Mouse (Mus musculus) midbrain, embryonic 12.5 days (tissue): ENCODE data around the gene Gm13757. TPM values are rescaled to one million over a fixed set of nuclear protein-coding genes. Genes with fewer than 3 reads are reported as not detected.
"Not testable (repeated sequence)": the region's sequence is repeated elsewhere in the genome, so short reads cannot be mapped to it uniquely, and the experiment has no call there.

Experiments
- ATAC-seq: fragments of 200-750 bp; cut with Nextera tagmentation; 2 replicates; pipeline ENCODE4 v1.8.0; 2017; ENCODE audit warnings: low read depth, moderate TSS enrichment, moderate library complexity; ENCODE audit not compliant: low FRiP score
- H3K27ac ChIP-seq: fragments of 300-500 bp; sonication (generic); replicated peaks from 2 replicates; pipeline ENCODE4 v1.5.1; 2016; ENCODE audit warnings: mild to moderate bottlenecking
- H3K27me3 ChIP-seq: fragments of 300-500 bp; sonication (generic); 2 replicates; pipeline ENCODE4 v1.6.1; 2016; ENCODE audit warnings: mild to moderate bottlenecking
- H3K36me3 ChIP-seq: fragments of 300-500 bp; sonication (generic); 2 replicates; pipeline ENCODE4 v1.6.1; 2016
- H3K4me1 ChIP-seq: fragments of 300-500 bp; sonication (generic); 2 replicates; pipeline ENCODE4 v1.6.1; 2016
- H3K4me2 ChIP-seq: fragments of 300-500 bp; sonication (generic); replicated peaks from 2 replicates; pipeline ENCODE4 v1.6.1; 2016; ENCODE audit warnings: mild to moderate bottlenecking, moderate library complexity
- H3K4me3 ChIP-seq: fragments of 300-500 bp; sonication (generic); 2 replicates; pipeline ENCODE4 v1.5.1; 2016; ENCODE audit warnings: mild to moderate bottlenecking
- H3K9ac ChIP-seq: fragments of 300-500 bp; sonication (generic); replicated peaks from 2 replicates; pipeline ENCODE4 v1.6.1; 2016; ENCODE audit warnings: mild to moderate bottlenecking, moderate library complexity
- H3K9me3 ChIP-seq: fragments of 300-500 bp; sonication (generic); 2 replicates; pipeline ENCODE4 v1.6.1; 2016; ENCODE audit warnings: mild to moderate bottlenecking
- WGBS: fragments of 180-500 bp; shearing (Covaris S2); methylation state at CpG from one replicate; pipeline ENCODE4 v1.1.7; 2016; 5-methylcytosine and 5-hydroxymethylcytosine counted together
- polyA plus RNA-seq: library from polyadenylated mRNA; unstranded; fragments of >200 nt; fragmentation: Nextera tagmentation; extraction: Ambion mirVana; gene quantifications from 2 replicates; pipeline ENCODE4 v1.2.1, GENCODE M21; 2016

The Gm13757 gene
- polyA plus RNA-seq, result not detected in 2 replicates

- H3K9ac ChIP-seq, result no peak within 1 kb of the TSS
- H3K4me3 ChIP-seq, result no peak within 1 kb of the TSS
- 100% methylated on average over 1 of the region's 1 CpGs for WGBS
- no peak for ATAC-seq
- H3K4me2 ChIP-seq, result no peak within 1 kb of the TSS
- no peak within 1 kb of the TSS for H3K27ac ChIP-seq
- H3K36me3 ChIP-seq, result no peaks in the 10 kb centered on the region
- no peaks in the 10 kb centered on the region for H3K27me3 ChIP-seq
- H3K4me1 ChIP-seq, result no peaks in the 10 kb centered on the region
- H3K9me3 ChIP-seq, result no peaks in the 10 kb centered on the region
Measured at GRCm38 (mm10) chr2:88449031-88449430, at the start of gene Gm13757. Gm13757 (minus strand) TSS chr2:88449131.

- Histone ChIP-seq H3K27me3 (no peaks in the 10 kb centered on the region), H3K4me1 (no peaks in the 10 kb centered on the region), H3K9ac (no peak within 1 kb of the TSS), H3K27ac (no peak within 1 kb of the TSS), H3K4me2 (no peak within 1 kb of the TSS), H3K9me3 (no peaks in the 10 kb centered on the region), H3K4me3 (no peak within 1 kb of the TSS), H3K36me3 (no peaks in the 10 kb centered on the region)
- ATAC-seq, result no peak
- WGBS, result 76% methylated on average over 2 of the region's 2 CpGs
Measured at GRCm38 (mm10) chr2:88493020-88493419, 44.1 kb upstream of the Gm13757 start, which contains the start of gene Olfr1185-ps1. Olfr1185-ps1 (plus strand) TSS chr2:88493320.

GRCm38 (mm10) chr2:88483298-88483697 lies 34.4 kb upstream of the Gm13757 start, which contains the start of gene Olfr1184:
Olfr1184 (plus strand) TSS chr2:88483598.
- no peak within 1 kb of the TSS for H3K27ac ChIP-seq
- H3K9me3 ChIP-seq, result no peaks in the 10 kb centered on the region
- 88% methylated on average over 2 of the region's 2 CpGs for WGBS
- no peak for ATAC-seq
- no peaks in the 10 kb centered on the region for H3K4me1 ChIP-seq
- H3K36me3 ChIP-seq, result no peaks in the 10 kb centered on the region
- no peak within 1 kb of the TSS for H3K4me3 ChIP-seq
- H3K27me3 ChIP-seq, result no peaks in the 10 kb centered on the region
- no peak within 1 kb of the TSS for H3K9ac ChIP-seq
- no peak within 1 kb of the TSS for H3K4me2 ChIP-seq

GRCm38 (mm10) chr2:88454567-88454966 lies 5.6 kb upstream of the Gm13757 start, which contains the start of gene Olfr1183:
Olfr1183 (plus strand) TSS chr2:88454867.
- not testable (repeated sequence) for H3K27ac ChIP-seq, H3K9ac ChIP-seq, H3K4me2 ChIP-seq, ATAC-seq, H3K27me3 ChIP-seq, H3K9me3 ChIP-seq, H3K4me3 ChIP-seq, H3K36me3 ChIP-seq, H3K4me1 ChIP-seq
- 83% methylated on average over 1 of the region's 1 CpGs for WGBS

- no peak within 1 kb of the TSS for H3K9ac ChIP-seq
- H3K27me3 ChIP-seq, result no peaks in the 10 kb centered on the region
- no peak for ATAC-seq
- no peak within 1 kb of the TSS for H3K27ac ChIP-seq
- 85% methylated on average over 1 of the region's 1 CpGs for WGBS
- H3K9me3 ChIP-seq, result no peaks in the 10 kb centered on the region
- H3K36me3 ChIP-seq, result no peaks in the 10 kb centered on the region
- H3K4me2 ChIP-seq, result no peak within 1 kb of the TSS
- H3K4me1 ChIP-seq, result no peaks in the 10 kb centered on the region
- no peak within 1 kb of the TSS for H3K4me3 ChIP-seq
Measured at GRCm38 (mm10) chr2:88426071-88426470, 22.9 kb downstream of the Gm13757 start, which contains the start of gene Olfr1181. Olfr1181 (minus strand) TSS chr2:88426171.

- no peak for ATAC-seq
- no peak within 1 kb of the TSS for H3K9ac ChIP-seq
- H3K4me2 ChIP-seq, result no peak within 1 kb of the TSS
- 82% methylated on average over 2 of the region's 2 CpGs for WGBS
- H3K27me3 ChIP-seq, result no peaks in the 10 kb centered on the region
- H3K36me3 ChIP-seq, result no peaks in the 10 kb centered on the region
- H3K4me1 ChIP-seq, result no peaks in the 10 kb centered on the region
- no peak within 1 kb of the TSS for H3K4me3 ChIP-seq
- H3K9me3 ChIP-seq, result no peaks in the 10 kb centered on the region
- H3K27ac ChIP-seq, result no peak within 1 kb of the TSS
Measured at GRCm38 (mm10) chr2:88419051-88419450, 29.9 kb downstream of the Gm13757 start, which contains the start of gene Olfr1180. Olfr1180 (minus strand) TSS chr2:88419151.

- no peak within 1 kb of the TSS for H3K4me2 ChIP-seq
- H3K27me3 ChIP-seq, result no peaks in the 10 kb centered on the region
- H3K9ac ChIP-seq, result no peak within 1 kb of the TSS
- H3K27ac ChIP-seq, result no peak within 1 kb of the TSS
- no peaks in the 10 kb centered on the region for H3K36me3 ChIP-seq
- 89% methylated on average over 3 of the region's 3 CpGs for WGBS
- H3K9me3 ChIP-seq, result no peaks in the 10 kb centered on the region
- ATAC-seq, result no peak
- H3K4me3 ChIP-seq, result no peak within 1 kb of the TSS
- H3K4me1 ChIP-seq, result no peaks in the 10 kb centered on the region
Measured at GRCm38 (mm10) chr2:88406353-88406752, 42.6 kb downstream of the Gm13757 start, which contains the start of gene Olfr1179. Olfr1179 (minus strand) TSS chr2:88406453.

Other genes starting within 250 kb of the Gm13757 start
- gene Olfr1170, start 220.8 kb downstream of the Gm13757 start, polyA plus RNA-seq, result not detected in 2 replicates
- gene Olfr1173, start 169.3 kb downstream of the Gm13757 start, polyA plus RNA-seq, result not detected in 2 replicates
- not detected in 2 replicates for gene Olfr1174-ps, start 134.0 kb downstream of the Gm13757 start, polyA plus RNA-seq
- not detected in 2 replicates for gene Olfr1175-ps, start 121.9 kb downstream of the Gm13757 start, polyA plus RNA-seq
- gene Olfr1176, start 112.4 kb downstream of the Gm13757 start, polyA plus RNA-seq, result not detected in 2 replicates
- not detected in 2 replicates for gene Olfr1177-ps, start 102.6 kb downstream of the Gm13757 start, polyA plus RNA-seq
- not detected in 2 replicates for gene Olfr1178, start 62.1 kb downstream of the Gm13757 start, polyA plus RNA-seq
- gene Olfr1179, start 42.7 kb downstream of the Gm13757 start, polyA plus RNA-seq, result not detected in 2 replicates
- not detected in 2 replicates for gene Olfr1180, start 30.0 kb downstream of the Gm13757 start, polyA plus RNA-seq
- gene Olfr1181, start 23.0 kb downstream of the Gm13757 start, polyA plus RNA-seq, result not detected in 2 replicates
- gene Olfr1183, start 5.7 kb upstream of the Gm13757 start, polyA plus RNA-seq, result not detected in 2 replicates
- gene Olfr1184, start 34.5 kb upstream of the Gm13757 start, polyA plus RNA-seq, result not detected in 2 replicates
- not detected in 2 replicates for gene Olfr1185-ps1, start 44.2 kb upstream of the Gm13757 start, polyA plus RNA-seq
- not detected in 2 replicates for gene Olfr1186, start 69.4 kb upstream of the Gm13757 start, polyA plus RNA-seq
- gene Olfr1188, start 107.8 kb upstream of the Gm13757 start, polyA plus RNA-seq, result not detected in 2 replicates
- not detected in 2 replicates for gene Olfr1189, start 137.3 kb upstream of the Gm13757 start, polyA plus RNA-seq
- gene Olfr1191-ps1, start 191.4 kb upstream of the Gm13757 start, polyA plus RNA-seq, result not detected in 2 replicates
- not detected in 2 replicates for gene Olfr1192-ps1, start 199.4 kb upstream of the Gm13757 start, polyA plus RNA-seq
- not detected in 2 replicates for gene Olfr1193, start 226.5 kb upstream of the Gm13757 start, polyA plus RNA-seq
- not detected in 2 replicates for gene Olfr1195, start 240.1 kb upstream of the Gm13757 start, polyA plus RNA-seq